Mouse (Mus musculus) E14TG2a.4 (cell line): ENCODE measurements at regions not wholly inside any gene's neighbourhood (a gene's known extent, or its start where the extent isn't known, plus 50 kb on each side); places are given as distances from the start of the nearest gene placed in this dataset.

Experiments used
- H3K27me3 ChIP-seq: 2 replicates; pipeline ENCODE4 v1.6.1; 2014; ENCODE audit warnings: low read length, control low read depth; ENCODE audit not compliant: insufficient read depth
- H3K36me3 ChIP-seq: 2 replicates; pipeline ENCODE4 v1.6.1; 2014; ENCODE audit warnings: low read length, control low read depth; ENCODE audit not compliant: insufficient read depth
- H3K4me1 ChIP-seq: replicated peaks from 2 replicates; pipeline ENCODE4 v1.6.1; 2014; ENCODE audit warnings: low read depth, low read length, control low read depth
- H3K4me3 ChIP-seq: replicated peaks from 2 replicates; pipeline ENCODE4 v1.5.1; 2014; ENCODE audit warnings: mild to moderate bottlenecking, low read length
- H3K9me3 ChIP-seq: 2 replicates; pipeline ENCODE4 v1.6.1; 2014; ENCODE audit warnings: low read length, control low read depth
- CTCF ChIP-seq: conservative IDR thresholded peaks from 2 replicates; pipeline ENCODE4 v1.5.1; 2014; ENCODE audit warnings: low read length
- NANOG ChIP-seq: IDR thresholded peaks from 2 replicates; pipeline ENCODE4 v1.6.1; 2014; ENCODE audit warnings: borderline replicate concordance, low read length, mixed read lengths
- POU5F1 ChIP-seq: IDR thresholded peaks from 2 replicates; pipeline ENCODE4 v1.6.1; 2014; ENCODE audit warnings: low read length, borderline replicate concordance

- Histone ChIP-seq H3K36me3 (no peaks in the 10 kb centered on the region), H3K4me3 (no peak overlapping the region), H3K4me1 (peaks cover 10% of the 10 kb centered on the region), H3K9me3 (no peaks in the 10 kb centered on the region), H3K27me3 (peaks cover 11% of the 10 kb centered on the region; the same call in 1 of the 2 replicates)
- no peak for TF ChIP-seq NANOG
- TF ChIP-seq CTCF = peak; percentile 44
- TF ChIP-seq POU5F1 = no peak
Observed at GRCm38 (mm10) chr6:99782996-99783395, 56.8 kb upstream of the Prok2 start.
